Mouse (Mus musculus) bone marrow, adult 2 months (tissue): ENCODE data around the gene Tarsl2.

Experiments
- CTCF ChIP-seq: fragments of 200-500 bp; IDR thresholded peaks from 2 replicates; pipeline ENCODE4 v1.5.1; 2011; ENCODE audit warnings: low read length, control low read depth; ENCODE audit not compliant: control insufficient read depth, insufficient read depth
- POLR2A ChIP-seq: fragments of 200-500 bp; IDR thresholded peaks from 2 replicates; pipeline ENCODE4 v1.6.1; 2011; ENCODE audit warnings: low read depth, mild to moderate bottlenecking, control low read depth, low read length, borderline replicate concordance; ENCODE audit not compliant: control insufficient read depth

- TF ChIP-seq POLR2A, result no peak
- no peak for TF ChIP-seq CTCF
Measured at GRCm38 (mm10) chr7:65613723-65614122, 31.0 kb upstream of the Tarsl2 start.
